Mouse (Mus musculus): ENCODE results near the gene Zp3.

The Zp3 gene

GRCm38 (mm10) chr5:136001222-136001621 is 21.3 kb downstream of the Zp3 start:
- in situ Hi-C loops (cut with MboI, MseI): no loop called here

GRCm38 (mm10) chr5:136002325-136002724 is 22.4 kb downstream of the Zp3 start:
- in situ Hi-C loops (cut with MboI, MseI): no loop called here

GRCm38 (mm10) chr5:136002751-136003151 is 22.9 kb downstream of the Zp3 start:
- in situ Hi-C loops (cut with MboI, MseI): no loop called here

- in situ Hi-C loops (cut with MboI, MseI): no loop called here
Measured at GRCm38 (mm10) chr5:136004537-136004936, 24.6 kb downstream of the Zp3 start.

- in situ Hi-C loops (cut with MboI, MseI): no loop called here
Measured at GRCm38 (mm10) chr5:136007745-136008144, 27.8 kb downstream of the Zp3 start.

- in situ Hi-C loops (cut with MboI, MseI): no loop called here
Measured at GRCm38 (mm10) chr5:136014877-136015276, 35.0 kb downstream of the Zp3 start.

- in situ Hi-C loops (cut with MboI, MseI): no loop called here
Measured at GRCm38 (mm10) chr5:136015586-136015985, 35.7 kb downstream of the Zp3 start.

- in situ Hi-C loops (cut with MboI, MseI): no loop called here
Measured at GRCm38 (mm10) chr5:136016014-136016876, 36.3 kb downstream of the Zp3 start.

GRCm38 (mm10) chr5:136017262-136017661 is 37.4 kb downstream of the Zp3 start:
- in situ Hi-C loops (cut with MboI, MseI): no loop called here

GRCm38 (mm10) chr5:136018726-136019125 is 38.8 kb downstream of the Zp3 start:
- in situ Hi-C loops (cut with MboI, MseI): no loop called here

GRCm38 (mm10) chr5:136019907-136020306 is 40.0 kb downstream of the Zp3 start:
- in situ Hi-C loops (cut with MboI, MseI): no loop called here

- in situ Hi-C loops (cut with MboI, MseI): no loop called here
Measured at GRCm38 (mm10) chr5:136025712-136026111, 45.8 kb downstream of the Zp3 start.

GRCm38 (mm10) chr5:136026859-136027258 is 47.0 kb downstream of the Zp3 start:
- in situ Hi-C loops (cut with MboI, MseI): no loop called here

GRCm38 (mm10) chr5:136027612-136028311 is 47.9 kb downstream of the Zp3 start:
- in situ Hi-C loops (cut with MboI, MseI): no loop called here

- in situ Hi-C loops (cut with MboI, MseI): no loop called here
Measured at GRCm38 (mm10) chr5:136034868-136035267, 55.0 kb downstream of the Zp3 start.

- in situ Hi-C loops (cut with MboI, MseI): no loop called here
Measured at GRCm38 (mm10) chr5:136035285-136035684, 55.4 kb downstream of the Zp3 start.

GRCm38 (mm10) chr5:136036667-136037066 is 56.8 kb downstream of the Zp3 start:
- in situ Hi-C loops (cut with MboI, MseI): no loop called here
